Mouse (Mus musculus) kidney, postnatal 0 days (tissue): ENCODE results near the gene Itgal. TPM values are rescaled to one million over a fixed set of nuclear protein-coding genes. Genes with fewer than 3 reads are reported as not detected.

ENCODE experiments used
- ATAC-seq: fragments of 200-750 bp; cut with Nextera tagmentation; replicated peaks from 2 replicates; pipeline ENCODE4 v1.8.0; 2017; ENCODE audit warnings: low read depth, moderate number of reproducible peaks, moderate TSS enrichment, moderate library complexity; ENCODE audit not compliant: low FRiP score
- DNase-seq: peaks from one replicate; pipeline ENCODE4 v3.0.0-alpha.2; 2016; ENCODE audit warnings: low spot score
- H3K27ac ChIP-seq: fragments of 300-500 bp; sonication (generic); 2 replicates; pipeline ENCODE4 v1.5.1; 2014; ENCODE audit warnings: mild to moderate bottlenecking
- H3K27me3 ChIP-seq: fragments of 300-500 bp; sonication (generic); 2 replicates; pipeline ENCODE4 v1.6.1; 2014; ENCODE audit warnings: low read length, mixed read lengths; ENCODE audit not compliant: insufficient read depth
- H3K36me3 ChIP-seq: fragments of 300-500 bp; sonication (generic); 2 replicates; pipeline ENCODE4 v1.6.1; 2014; ENCODE audit warnings: low read length, mixed read lengths; ENCODE audit not compliant: insufficient read depth
- H3K4me1 ChIP-seq: fragments of 300-500 bp; sonication (generic); replicated peaks from 2 replicates; pipeline ENCODE4 v1.6.1; 2014; ENCODE audit warnings: antibody characterized with exemption, low read length, mixed read lengths; ENCODE audit not compliant: insufficient read depth
- H3K4me2 ChIP-seq: fragments of 300-500 bp; sonication (generic); 2 replicates; pipeline ENCODE4 v1.6.1; 2014; ENCODE audit warnings: mild to moderate bottlenecking, low read length, moderate library complexity, mixed read lengths
- H3K4me3 ChIP-seq: fragments of 300-500 bp; sonication (generic); replicated peaks from 2 replicates; pipeline ENCODE4 v1.5.1; 2014; ENCODE audit warnings: low read depth, low read length
- H3K9ac ChIP-seq: fragments of 300-500 bp; sonication (generic); 2 replicates; pipeline ENCODE4 v1.6.1; 2014; ENCODE audit warnings: low read depth, low read length
- H3K9me3 ChIP-seq: fragments of 300-500 bp; sonication (generic); replicated peaks from 2 replicates; pipeline ENCODE4 v1.6.1; 2016; ENCODE audit warnings: low read length, inconsistent platforms, mixed read lengths
- CTCF ChIP-seq: IDR thresholded peaks from 2 replicates; pipeline ENCODE4 v1.5.1; 2016; ENCODE audit warnings: antibody characterized with exemption, low read depth, mild to moderate bottlenecking, moderate library complexity
- WGBS: fragments of 180-500 bp; shearing (Covaris S2); extraction: QIAGEN DNeasy Blood & Tissue Kit; methylation state at CpG from one replicate; pipeline ENCODE4 v1.1.7; 2014; 5-methylcytosine and 5-hydroxymethylcytosine counted together
- polyA plus RNA-seq: library from polyadenylated mRNA; unstranded; fragments of >200 nt; fragmentation: Nextera tagmentation; extraction: Ambion mirVana; gene quantifications from 2 replicates; pipeline ENCODE4 v1.2.1, GENCODE M21; 2015

Gene Itgal
- polyA plus RNA-seq, 1 experiment from 2014 or later, result 0.93 TPM

DNA sequence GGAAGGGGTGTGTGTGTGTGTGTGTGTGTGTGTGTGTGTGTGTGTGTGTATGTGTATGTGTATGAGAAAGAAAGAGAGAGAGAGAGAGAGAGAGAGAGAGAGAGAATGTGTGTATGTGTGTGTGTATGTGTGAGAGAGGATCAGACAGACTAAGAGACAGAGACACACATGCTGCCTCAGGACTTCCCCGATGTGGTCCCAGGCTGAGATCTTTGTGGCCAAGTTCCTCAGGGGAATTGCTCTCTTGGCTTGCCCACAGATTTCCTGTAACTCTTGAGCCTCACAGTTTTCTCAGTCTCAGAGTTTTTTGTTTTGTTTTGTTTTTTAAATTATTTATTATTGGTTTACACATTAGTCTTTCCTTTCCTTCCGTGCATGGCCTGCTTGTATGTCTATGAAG lies 6.8 kb upstream of the Itgal start:
- ATAC-seq, result no peak
- no peak for TF ChIP-seq CTCF
- H3K9me3 ChIP-seq, result no peaks in the 10 kb centered on the region
- no peaks in the 10 kb centered on the region for H3K36me3 ChIP-seq
- no peak overlapping the region for H3K4me2 ChIP-seq
- no peak overlapping the region for H3K9ac ChIP-seq
- WGBS, result 52% methylated on average over 2 of the region's 2 CpGs
- H3K4me3 ChIP-seq, result no peak overlapping the region
- H3K27ac ChIP-seq, result no peak overlapping the region
- DNase-seq, result no peak
- no peaks in the 10 kb centered on the region for H3K27me3 ChIP-seq
- H3K4me1 ChIP-seq, result 0 out of 2 replicates have a peak, but pooled peaks cover 5% of the 10 kb centered on the region

GRCm38 (mm10) chr7:127290142-127290541 lies 5.9 kb upstream of the Itgal start:
- Histone ChIP-seq H3K4me3 (no peak overlapping the region), H3K4me2 (no peak overlapping the region), H3K9ac (no peak overlapping the region), H3K36me3 (no peaks in the 10 kb centered on the region), H3K9me3 (no peaks in the 10 kb centered on the region), H3K4me1 (0 out of 2 replicates have a peak, but pooled peaks cover 5% of the 10 kb centered on the region), H3K27ac (no peak overlapping the region), H3K27me3 (no peaks in the 10 kb centered on the region)
- no peak for ATAC-seq
- DNase-seq, result no peak
- 27% methylated on average over 8 of the region's 8 CpGs for WGBS
- TF ChIP-seq CTCF, result no peak

DNA sequence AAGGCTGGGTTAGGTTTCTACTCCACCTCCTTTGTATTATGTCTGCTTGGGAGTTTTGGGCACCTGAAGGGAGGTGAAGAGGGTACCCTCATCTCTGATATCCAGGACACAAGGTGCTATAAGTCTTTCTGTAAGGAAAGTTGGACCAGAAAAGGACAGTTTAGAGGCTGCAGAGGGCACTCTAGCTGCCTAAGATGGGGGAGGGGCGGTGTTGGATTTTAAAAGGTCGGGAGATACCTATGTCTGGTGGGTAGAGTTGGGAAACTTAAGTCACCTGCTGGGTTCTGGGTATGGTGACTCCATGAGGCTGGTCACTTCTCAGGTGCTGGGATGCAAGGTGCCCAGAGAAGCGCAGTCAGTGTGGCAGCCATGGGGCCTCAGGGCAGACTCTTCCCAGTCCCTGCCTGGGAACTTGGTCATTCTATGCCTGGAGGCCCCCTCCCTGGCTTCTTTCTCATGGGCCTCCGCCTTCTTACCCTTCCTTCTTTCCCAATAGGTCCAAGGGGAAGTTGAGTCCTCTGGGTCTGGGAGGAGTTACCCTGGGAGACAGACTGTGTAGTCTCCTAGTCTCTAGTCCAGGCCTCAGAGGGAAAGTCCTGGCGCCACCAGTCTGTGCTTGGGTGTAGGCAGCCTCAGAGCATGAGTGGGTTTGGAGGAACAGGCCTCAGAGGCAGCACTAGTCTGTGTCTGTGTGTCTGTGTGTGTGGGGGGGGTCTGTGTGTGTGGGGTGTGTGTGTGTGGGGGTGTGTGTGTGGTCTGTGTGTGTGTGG lies 911 bp downstream of the Itgal start:
- DNase-seq, result no peak
- H3K9ac ChIP-seq, result no peak overlapping the region
- H3K4me3 ChIP-seq, result no peak overlapping the region
- H3K9me3 ChIP-seq, result no peaks in the 10 kb centered on the region
- no peak overlapping the region for H3K27ac ChIP-seq
- no peak for ATAC-seq
- H3K4me1 ChIP-seq, result no peaks in the 10 kb centered on the region
- H3K4me2 ChIP-seq, result no peak overlapping the region
- no peak for TF ChIP-seq CTCF
- 84% methylated on average over 5 of the region's 5 CpGs for WGBS
- no peaks in the 10 kb centered on the region for H3K27me3 ChIP-seq
- H3K36me3 ChIP-seq, result no peaks in the 10 kb centered on the region

DNA sequence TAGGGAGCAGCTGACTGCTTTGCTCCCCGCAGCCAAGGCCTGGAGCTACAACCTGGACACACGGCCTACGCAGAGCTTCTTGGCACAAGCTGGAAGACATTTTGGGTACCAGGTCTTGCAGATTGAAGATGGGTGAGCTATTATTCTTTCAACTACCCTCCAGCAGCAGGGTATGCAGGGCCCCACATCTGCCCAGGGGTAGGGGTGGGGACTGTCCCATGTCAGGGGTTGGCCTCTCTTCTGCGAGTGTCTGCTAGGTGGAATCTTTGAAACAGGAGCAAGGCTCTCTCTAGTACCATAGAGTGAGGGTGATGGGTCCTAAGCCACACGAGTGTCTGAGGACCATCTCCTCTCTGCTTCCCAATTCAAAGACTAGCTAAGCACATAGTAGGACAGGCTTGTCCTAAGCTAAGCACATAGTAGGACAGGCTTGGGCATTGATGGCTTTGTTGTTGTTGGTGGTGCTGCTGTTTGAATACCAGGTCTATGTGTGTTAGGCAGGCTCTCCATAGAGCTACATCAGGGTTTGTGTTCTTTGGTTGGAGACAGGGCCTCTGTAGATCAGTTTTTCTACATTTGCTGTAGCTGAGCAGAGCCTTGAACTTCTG lies 1.6 kb downstream of the Itgal start:
- H3K36me3 ChIP-seq, result no peaks in the 10 kb centered on the region
- no peak; the same call in 1 of the 2 replicates for ATAC-seq
- 90% methylated on average over 5 of the region's 5 CpGs for WGBS
- H3K4me3 ChIP-seq, result no peak overlapping the region
- no peaks in the 10 kb centered on the region for H3K27me3 ChIP-seq
- H3K4me2 ChIP-seq, result no peak overlapping the region
- H3K9me3 ChIP-seq, result no peaks in the 10 kb centered on the region
- H3K27ac ChIP-seq, result no peak overlapping the region
- no peak for TF ChIP-seq CTCF
- H3K4me1 ChIP-seq, result no peaks in the 10 kb centered on the region
- no peak for DNase-seq
- H3K9ac ChIP-seq, result no peak overlapping the region

DNA sequence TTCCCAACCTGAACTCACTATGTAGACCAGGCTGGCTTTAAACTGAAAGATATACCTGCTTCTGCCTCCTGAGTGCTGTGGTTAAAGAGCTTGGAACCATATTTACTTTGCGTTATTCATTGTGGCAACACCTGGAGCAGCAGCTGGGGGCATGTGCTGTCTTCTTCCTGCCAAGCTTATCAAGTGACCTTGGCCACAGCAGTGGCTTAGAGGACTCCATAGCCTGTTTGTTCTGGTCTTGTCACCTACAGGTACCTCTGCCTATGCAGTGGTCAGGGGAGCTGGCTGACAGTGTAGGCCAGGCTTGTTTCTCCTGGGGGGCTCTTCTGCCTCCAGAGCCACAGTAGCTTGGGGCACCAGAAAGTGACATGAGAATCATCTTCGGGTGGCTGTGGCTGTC lies 12.4 kb downstream of the Itgal start:
- Histone ChIP-seq H3K27me3 (no peaks in the 10 kb centered on the region), H3K9me3 (no peaks in the 10 kb centered on the region), H3K4me2 (no peak overlapping the region), H3K27ac (no peak overlapping the region), H3K9ac (no peak overlapping the region), H3K36me3 (no peaks in the 10 kb centered on the region), H3K4me3 (no peak overlapping the region), H3K4me1 (no peaks in the 10 kb centered on the region)
- DNase-seq (no peak), ATAC-seq (no peak)
- no peak for TF ChIP-seq CTCF
- 81% methylated on average over 2 of the region's 2 CpGs for WGBS

GRCm38 (mm10) chr7:127308887-127309286 lies 12.8 kb downstream of the Itgal start:
- Histone ChIP-seq H3K4me3 (no peak overlapping the region), H3K9me3 (no peaks in the 10 kb centered on the region), H3K9ac (no peak overlapping the region), H3K4me2 (no peak overlapping the region), H3K27me3 (no peaks in the 10 kb centered on the region), H3K36me3 (no peaks in the 10 kb centered on the region), H3K4me1 (no peaks in the 10 kb centered on the region), H3K27ac (no peak overlapping the region)
- peak; percentile 79 for TF ChIP-seq CTCF
- 70% methylated on average over 4 of the region's 4 CpGs for WGBS
- DNase-seq (peak; percentile 83), ATAC-seq (no peak)
